Mouse (Mus musculus) bone marrow macrophage, adult 2 months (primary cell): ENCODE data around the gene Arhgap23.

Experiments used
- CTCF ChIP-seq: IDR thresholded peaks from 2 replicates; pipeline ENCODE4 v1.5.1; 2012; ENCODE audit warnings: low read depth, mild to moderate bottlenecking, low read length, moderate library complexity
- POLR2A ChIP-seq: IDR thresholded peaks from 2 replicates; pipeline ENCODE4 v1.6.1; 2012; ENCODE audit warnings: mild to moderate bottlenecking, low read depth, low read length, borderline replicate concordance

DNA sequence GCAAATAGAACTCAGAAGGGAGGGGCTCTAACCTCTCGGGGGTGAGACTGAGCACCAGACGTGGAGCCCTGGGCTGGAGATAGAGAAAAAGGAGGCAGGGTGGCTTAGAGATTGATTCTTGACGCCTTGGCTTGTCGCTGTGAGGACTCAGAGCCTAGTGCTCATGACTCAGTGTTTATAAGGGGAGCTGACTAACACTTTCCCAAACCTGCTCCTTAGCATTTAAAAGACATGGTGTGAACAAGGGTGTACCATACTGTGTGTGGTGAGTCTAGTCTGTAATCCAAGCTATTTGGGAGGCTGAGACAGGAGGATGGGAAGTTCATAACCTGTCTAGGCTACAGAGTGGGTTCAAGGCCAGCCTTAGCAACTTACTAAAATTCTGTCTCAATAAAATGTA lies 41.8 kb downstream of the Arhgap23 start:
- TF ChIP-seq CTCF (no peak), POLR2A (no peak)
